In the genomic region with DNA sequence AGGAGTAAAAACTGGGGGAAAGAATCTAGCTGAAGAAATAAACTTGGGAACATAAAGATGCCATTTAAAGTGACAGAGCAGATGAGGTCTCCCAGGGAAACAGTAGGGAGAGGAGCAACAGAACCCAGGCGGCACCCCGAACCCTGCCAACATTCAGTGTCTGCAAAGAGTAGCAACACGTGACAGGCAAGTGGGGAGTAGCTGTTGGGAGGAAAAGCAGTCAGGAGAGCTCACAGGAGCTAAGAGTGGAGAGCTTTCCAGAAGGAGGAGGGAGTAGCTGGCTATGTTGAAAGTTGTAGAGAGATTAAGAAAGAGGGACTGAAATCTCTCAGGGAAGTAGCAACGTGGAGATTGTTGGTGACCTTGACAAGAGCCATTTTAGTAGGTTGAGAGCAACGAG, we compare ENCODE assay signal across 12 mouse cellular contexts. TPM values are rescaled to one million over a fixed set of nuclear protein-coding genes. Genes with fewer than 3 reads are reported as not detected.
DNase-seq lines count a peak whose midpoint lies in the region; ATAC-seq and TF ChIP-seq lines count a peak whose summit lies in the region.
"Had no signal": no experiment of that assay in that cellular context is flagged by ENCODE, and none has a peak within 500 bp of the region (broad histone marks: within the 10 kb centered on the region; RNA-seq: fewer than 3 reads in every experiment).

No protein-coding gene starts in this region.

- ATAC-seq in hindbrain, embryonic 14.5 days (ENCODE audit: low FRiP score): no peak
- ATAC-seq: Patski had no signal

- peak; percentile 47 for DNase-seq in adrenal gland, postnatal 10 days
- no peak for DNase-seq in adrenal gland, postnatal 4 days (ENCODE audit: low spot score in 2 of 2)
- peak; percentile 23 for DNase-seq in layer of hippocampus, adult 2 months (ENCODE audit: low spot score in 2 of 2)
- DNase-seq in layer of hippocampus, postnatal 14 days (ENCODE audit: low spot score in 2 of 2): no peak
- DNase-seq in heart, embryonic 10.5 days (ENCODE audit: low spot score): no peak
- DNase-seq in lung, postnatal 14 days: peak; percentile 38
- DNase-seq in hindbrain, embryonic 14.5 days (ENCODE audit: low spot score): no peak
- DNase-seq in thymus, adult 18-20 months: no peak
- DNase-seq: cerebellum, adult 2 months had no signal

- H3K27ac ChIP-seq in layer of hippocampus, adult 2 months: peak overlapping the region; percentile 60
- H3K27ac ChIP-seq in heart, embryonic 10.5 days: peak overlapping the region; percentile 67
- no peak overlapping the region for H3K27ac ChIP-seq in hindbrain, embryonic 14.5 days
- H3K27ac ChIP-seq: limb, embryonic 13.5 days had no signal

- no peak overlapping the region for H3K4me3 ChIP-seq in layer of hippocampus, adult 2 months
- H3K4me3 ChIP-seq in heart, embryonic 10.5 days: no peak overlapping the region
- H3K4me3 ChIP-seq in hindbrain, embryonic 14.5 days (replicated peaks; ENCODE audit: low read length): no peak overlapping the region
- H3K4me3 ChIP-seq: erythroblast, embryonic 14.5 days; limb, embryonic 13.5 days had no signal

- no peak overlapping the region for H3K9ac ChIP-seq in hindbrain, embryonic 14.5 days
- H3K9ac ChIP-seq: limb, embryonic 13.5 days had no signal

- no peaks in the 10 kb centered on the region for H3K9me3 ChIP-seq in heart, embryonic 10.5 days
- H3K9me3 ChIP-seq in hindbrain, embryonic 14.5 days (ENCODE audit: control insufficient read depth, low read length): no peaks in the 10 kb centered on the region
- H3K9me3 ChIP-seq: limb, embryonic 13.5 days had no signal

- WGBS in heart, embryonic 10.5 days: 24% methylated on average over 5 of the region's 5 CpGs
- WGBS in hindbrain, embryonic 14.5 days: 65% methylated on average over 5 of the region's 5 CpGs

- no peaks in the 10 kb centered on the region for H3K36me3 ChIP-seq in heart, embryonic 10.5 days
- no peaks in the 10 kb centered on the region for H3K36me3 ChIP-seq in hindbrain, embryonic 14.5 days (replicated peaks; ENCODE audit: control insufficient read depth, insufficient read depth)
- H3K36me3 ChIP-seq: limb, embryonic 13.5 days had no signal

- no peaks in the 10 kb centered on the region for H3K27me3 ChIP-seq in heart, embryonic 10.5 days (ENCODE audit: insufficient read depth, poor library complexity, severe bottlenecking)
- H3K27me3 ChIP-seq in hindbrain, embryonic 14.5 days (ENCODE audit: control insufficient read depth, insufficient read depth, low read length): no peaks in the 10 kb centered on the region
- H3K27me3 ChIP-seq: limb, embryonic 13.5 days; Patski had no signal

- no peak for TF ChIP-seq CTCF in layer of hippocampus, adult 2 months (conservative IDR thresholded peaks at IDR 0.05)

- peaks cover 25% of the 10 kb centered on the region for H3K4me1 ChIP-seq in heart, embryonic 10.5 days
- H3K4me1 ChIP-seq in hindbrain, embryonic 14.5 days (replicated peaks; ENCODE audit: control insufficient read depth, insufficient read depth, low read length): no peaks in the 10 kb centered on the region
- H3K4me1 ChIP-seq: limb, embryonic 13.5 days had no signal

- no peak overlapping the region for H3K4me2 ChIP-seq in hindbrain, embryonic 14.5 days (replicated peaks)
- H3K4me2 ChIP-seq: limb, embryonic 13.5 days had no signal

RNA-seq across cellular contexts. Expression of gene Glcci1, which starts 35.9 kb away (rescaled TPM):
- 10 to 100 TPM; 26.2 to 34.0 TPM for total RNA-seq in adrenal gland, postnatal 10 days (2021)
- total RNA-seq in adrenal gland, postnatal 4 days (2021): 10 to 100 TPM; 31.6 to 33.3 TPM
- 10 to 100 TPM; 94.5 to 94.8 TPM for total RNA-seq in layer of hippocampus, adult 2 months (2021)
- total RNA-seq in layer of hippocampus, postnatal 14 days (2021): 10 to 100 TPM; 42.7 to 46.6 TPM
- polyA plus RNA-seq in heart, embryonic 10.5 days (2016; fragmentation: Nextera tagmentation; extraction: Ambion mirVana): 5.2 and 5.5 TPM in 2 replicates
- polyA plus RNA-seq in hindbrain, embryonic 14.5 days (2014; fragmentation: Nextera tagmentation; extraction: Ambion mirVana): 10.0 and 10.5 TPM in 2 replicates

Comparison
In these comparisons a context has a peak if more than half of its experiments do, and no peak if none do; other contexts are left out.
1. DNase-seq: peak in adrenal gland, postnatal 10 days (single experiment), layer of hippocampus, adult 2 months (2 of 2) and lung, postnatal 14 days (single experiment); none in adrenal gland, postnatal 4 days (0 of 2), layer of hippocampus, postnatal 14 days (0 of 2), heart, embryonic 10.5 days (single experiment), hindbrain, embryonic 14.5 days (single experiment) and thymus, adult 18-20 months (0 of 2).